Mouse (Mus musculus) brain, embryonic 18.5 days (tissue): Measurements from ENCODE around the gene Slc2a4.
"Not testable (repeated sequence)": the region's sequence is repeated elsewhere in the genome, so short reads cannot be mapped to it uniquely, and the experiment has no call there.

Experiments
- DNase-seq: peaks from one replicate; pipeline ENCODE4 v3.0.0-alpha.2; 2012; ENCODE audit warnings: low read depth, low spot score

The Slc2a4 gene

GRCm38 (mm10) chr11:69920266-69921031, 27.5 kb downstream of the Slc2a4 start:
- DNase-seq: no peak

- DNase-seq: no peak
Observed at GRCm38 (mm10) chr11:69919661-69920265, 28.2 kb downstream of the Slc2a4 start.

- DNase-seq: no peak
Observed at GRCm38 (mm10) chr11:69919053-69919452, 28.9 kb downstream of the Slc2a4 start.

- DNase-seq: no peak
Observed at GRCm38 (mm10) chr11:69918118-69918517, 29.9 kb downstream of the Slc2a4 start.

- DNase-seq: no peak
Observed at GRCm38 (mm10) chr11:69917379-69917948, 30.5 kb downstream of the Slc2a4 start.

- not testable (repeated sequence) for DNase-seq
Observed at GRCm38 (mm10) chr11:69916652-69917378, 31.2 kb downstream of the Slc2a4 start.

GRCm38 (mm10) chr11:69915667-69916627, 32.0 kb downstream of the Slc2a4 start:
- DNase-seq: no peak

- no peak for DNase-seq
Observed at GRCm38 (mm10) chr11:69914917-69915430, 33.0 kb downstream of the Slc2a4 start.

- DNase-seq: no peak
Observed at GRCm38 (mm10) chr11:69914372-69914764, 33.6 kb downstream of the Slc2a4 start.

GRCm38 (mm10) chr11:69913554-69914371, 34.2 kb downstream of the Slc2a4 start, which contains the start of gene Gps2:
TSS of gene Gps2 (plus strand) at chr11:69913888.
- peak; percentile 93 for DNase-seq

GRCm38 (mm10) chr11:69912716-69913530, 35.1 kb downstream of the Slc2a4 start:
- DNase-seq: no peak

- DNase-seq: no peak
Observed at GRCm38 (mm10) chr11:69911701-69912100, 36.3 kb downstream of the Slc2a4 start.

GRCm38 (mm10) chr11:69910781-69911560, 37.0 kb downstream of the Slc2a4 start:
- no peak for DNase-seq

- DNase-seq: no peak
Observed at GRCm38 (mm10) chr11:69910177-69910576, 37.8 kb downstream of the Slc2a4 start.

GRCm38 (mm10) chr11:69909174-69909573, 38.8 kb downstream of the Slc2a4 start:
- DNase-seq: no peak

- no peak for DNase-seq
Observed at GRCm38 (mm10) chr11:69908645-69909044, 39.3 kb downstream of the Slc2a4 start.

- DNase-seq: no peak
Observed at GRCm38 (mm10) chr11:69904311-69904710, 43.7 kb downstream of the Slc2a4 start.

- DNase-seq: no peak
Observed at GRCm38 (mm10) chr11:69902972-69903371, 45.0 kb downstream of the Slc2a4 start.
